In the genomic region with DNA sequence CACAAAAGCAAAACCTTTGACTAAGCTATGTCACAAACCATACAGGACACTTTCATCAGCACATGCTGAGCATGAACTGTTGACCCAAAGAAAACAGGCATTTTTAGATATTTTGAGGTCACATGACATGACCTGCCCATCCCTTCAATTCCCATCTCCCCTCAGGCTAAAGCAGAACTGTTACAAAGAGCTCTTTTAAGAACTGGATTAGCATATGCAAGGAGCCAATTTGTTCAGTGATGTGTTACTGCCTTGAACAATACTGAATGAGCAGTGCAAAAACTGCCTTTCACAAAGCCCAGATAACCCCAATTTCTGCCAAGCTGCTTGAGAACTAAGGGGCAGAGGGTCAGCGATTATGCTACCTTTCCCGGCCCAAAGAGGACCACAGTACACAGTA, we compare ENCODE assay signal across 12 mouse cellular contexts. TPM values are rescaled to one million over a fixed set of nuclear protein-coding genes. Genes with fewer than 3 reads are reported as not detected.
DNase-seq lines count a peak whose midpoint lies in the region; ATAC-seq and TF ChIP-seq lines count a peak whose summit lies in the region.
"Had no signal": no experiment of that assay in that cellular context is flagged by ENCODE, and none has a peak within 500 bp of the region (broad histone marks: within the 10 kb centered on the region; RNA-seq: fewer than 3 reads in every experiment).

No protein-coding gene starts in this region.

- H3K27ac ChIP-seq in embryonic facial prominence, embryonic 11.5 days (replicated peaks; ENCODE audit: low read depth, low read length), result no peak overlapping the region
- H3K27ac ChIP-seq in embryonic facial prominence, embryonic 10.5 days (replicated peaks), result no peak overlapping the region
- no peak overlapping the region for H3K27ac ChIP-seq in forebrain, embryonic 16.5 days (ENCODE audit: low read length)
- H3K27ac ChIP-seq in midbrain, embryonic 15.5 days, result no peak overlapping the region
- H3K27ac ChIP-seq: limb, embryonic 13.5 days had no signal

- WGBS in embryonic facial prominence, embryonic 11.5 days, result 18% methylated on average over 2 of the region's 2 CpGs
- WGBS in embryonic facial prominence, embryonic 10.5 days, result 19% methylated on average over 2 of the region's 2 CpGs
- 5% methylated on average over 2 of the region's 2 CpGs for WGBS in forebrain, embryonic 16.5 days
- WGBS in midbrain, embryonic 15.5 days, result 22% methylated on average over 2 of the region's 2 CpGs

- no peaks in the 10 kb centered on the region for H3K36me3 ChIP-seq in embryonic facial prominence, embryonic 11.5 days (replicated peaks; ENCODE audit: control insufficient read depth, insufficient read depth, low read depth, low read length)
- peaks cover 52% of the 10 kb centered on the region for H3K36me3 ChIP-seq in embryonic facial prominence, embryonic 10.5 days (replicated peaks)
- peaks cover 3% of the 10 kb centered on the region; the same call in 1 of the 2 replicates for H3K36me3 ChIP-seq in forebrain, embryonic 16.5 days (ENCODE audit: control insufficient read depth, insufficient read depth)
- 0 out of 2 replicates have a peak, but pooled peaks cover 4% of the 10 kb centered on the region for H3K36me3 ChIP-seq in midbrain, embryonic 15.5 days (replicated peaks)

- DNase-seq in embryonic facial prominence, embryonic 11.5 days (ENCODE audit: low spot score), result no peak
- no peak for DNase-seq in embryonic facial prominence, embryonic 10.5 days (ENCODE audit: low spot score)
- peak; percentile 90 for DNase-seq in brain, embryonic 14.5 days (ENCODE audit: low read depth)
- DNase-seq in right cerebral cortex, postnatal 36 days (ENCODE audit: low spot score in 2 of 2), result no peak
- DNase-seq in gastrocnemius, postnatal 25 days, result no peak
- no peak for DNase-seq in urinary bladder, postnatal 10 days (ENCODE audit: low spot score)
- DNase-seq: adrenal gland, adult 2 months; right cerebral cortex, postnatal 25 days had no signal

- ATAC-seq in embryonic facial prominence, embryonic 11.5 days (replicated peaks; ENCODE audit: insufficient number of reproducible peaks, low FRiP score, low TSS enrichment, low read depth), result peak; percentile 42; the same call in 1 of the 2 replicates
- ATAC-seq in forebrain, embryonic 16.5 days, result peak; percentile 86
- 0 out of 2 replicates have a peak, but pooled peaks have one; percentile 49 for ATAC-seq in midbrain, embryonic 15.5 days (replicated peaks)
- ATAC-seq: intestine, embryonic 16.5 days had no signal

- H3K4me3 ChIP-seq in embryonic facial prominence, embryonic 11.5 days (ENCODE audit: low read depth, low read length), result no peak overlapping the region
- H3K4me3 ChIP-seq in embryonic facial prominence, embryonic 10.5 days, result no peak overlapping the region
- H3K4me3 ChIP-seq in forebrain, embryonic 16.5 days (replicated peaks; ENCODE audit: low read length), result no peak overlapping the region
- H3K4me3 ChIP-seq in midbrain, embryonic 15.5 days, result no peak overlapping the region
- H3K4me3 ChIP-seq: limb, embryonic 13.5 days had no signal

- H3K4me1 ChIP-seq in embryonic facial prominence, embryonic 11.5 days (ENCODE audit: control insufficient read depth, insufficient read depth, low read length), result no peaks in the 10 kb centered on the region; the same call in 1 of the 2 replicates
- peaks cover 24% of the 10 kb centered on the region for H3K4me1 ChIP-seq in embryonic facial prominence, embryonic 10.5 days
- peaks cover 12% of the 10 kb centered on the region for H3K4me1 ChIP-seq in forebrain, embryonic 16.5 days (replicated peaks; ENCODE audit: control insufficient read depth, insufficient read depth, low read length)
- peaks cover 14% of the 10 kb centered on the region for H3K4me1 ChIP-seq in midbrain, embryonic 15.5 days
- H3K4me1 ChIP-seq: limb, embryonic 13.5 days had no signal

- TF ChIP-seq CTCF in brain, embryonic 14.5 days (IDR thresholded peaks at IDR 0.05; ENCODE audit: borderline replicate concordance, extremely low read depth, insufficient read depth, insufficient read length), result no peak

- no peaks in the 10 kb centered on the region for H3K27me3 ChIP-seq in embryonic facial prominence, embryonic 11.5 days (ENCODE audit: control insufficient read depth, insufficient read depth, low read length)
- H3K27me3 ChIP-seq in embryonic facial prominence, embryonic 10.5 days (replicated peaks; ENCODE audit: low read depth, poor library complexity, severe bottlenecking), result no peaks in the 10 kb centered on the region
- no peaks in the 10 kb centered on the region for H3K27me3 ChIP-seq in forebrain, embryonic 16.5 days (replicated peaks; ENCODE audit: control insufficient read depth, insufficient read depth, low read length)
- H3K27me3 ChIP-seq in midbrain, embryonic 15.5 days (replicated peaks), result no peaks in the 10 kb centered on the region
- H3K27me3 ChIP-seq: limb, embryonic 13.5 days had no signal

- H3K9ac ChIP-seq in embryonic facial prominence, embryonic 11.5 days (replicated peaks; ENCODE audit: low read length), result no peak overlapping the region
- H3K9ac ChIP-seq in forebrain, embryonic 16.5 days (replicated peaks; ENCODE audit: low read depth, low read length), result no peak overlapping the region
- H3K9ac ChIP-seq in midbrain, embryonic 15.5 days, result no peak overlapping the region
- H3K9ac ChIP-seq: limb, embryonic 13.5 days had no signal

- no peaks in the 10 kb centered on the region for H3K9me3 ChIP-seq in embryonic facial prominence, embryonic 11.5 days (replicated peaks; ENCODE audit: control insufficient read depth, low read length)
- no peaks in the 10 kb centered on the region for H3K9me3 ChIP-seq in embryonic facial prominence, embryonic 10.5 days
- no peaks in the 10 kb centered on the region for H3K9me3 ChIP-seq in forebrain, embryonic 16.5 days (ENCODE audit: control insufficient read depth, low read length)
- no peaks in the 10 kb centered on the region for H3K9me3 ChIP-seq in midbrain, embryonic 15.5 days
- H3K9me3 ChIP-seq: limb, embryonic 13.5 days had no signal

- no peak for TF ChIP-seq POLR2A in brain, embryonic 14.5 days (IDR thresholded peaks at IDR 0.05; ENCODE audit: borderline replicate concordance, extremely low read depth, insufficient read depth, insufficient read length, poor library complexity, severe bottlenecking)

- no peak overlapping the region for H3K4me2 ChIP-seq in embryonic facial prominence, embryonic 11.5 days (ENCODE audit: low read depth, low read length)
- H3K4me2 ChIP-seq in forebrain, embryonic 16.5 days (ENCODE audit: low read length), result no peak overlapping the region
- no peak overlapping the region for H3K4me2 ChIP-seq in midbrain, embryonic 15.5 days
- H3K4me2 ChIP-seq: limb, embryonic 13.5 days had no signal

RNA-seq across cellular contexts. Expression of a gene that starts 54.7 kb away (rescaled TPM):
- 40.1 and 40.9 TPM in 2 replicates for polyA plus RNA-seq in embryonic facial prominence, embryonic 11.5 days (2014; fragmentation: Nextera tagmentation; extraction: Ambion mirVana)
- 33.7 and 34.0 TPM in 2 replicates for polyA plus RNA-seq in embryonic facial prominence, embryonic 10.5 days (2016; fragmentation: Nextera tagmentation; extraction: Ambion mirVana)
- 115 and 127 TPM in 2 replicates for polyA plus RNA-seq in brain, embryonic 14.5 days (2012; rRNA removed)
- polyA plus RNA-seq in forebrain, embryonic 16.5 days (2015; fragmentation: Nextera tagmentation; extraction: Ambion mirVana), result 32.0 and 33.4 TPM in 2 replicates
- 32.7 and 39.4 TPM in 2 replicates for polyA plus RNA-seq in midbrain, embryonic 15.5 days (2015; fragmentation: Nextera tagmentation; extraction: Ambion mirVana)
- total RNA-seq in gastrocnemius, postnatal 25 days (2021), result 10 to 100 TPM; 13.2 to 15.8 TPM
